Mouse (Mus musculus) Muller cell, postnatal 12 days (primary cell): Measurements from ENCODE around the gene Aagab.

Experiments used
- DNase-seq: peaks from one replicate; pipeline ENCODE4 v3.0.0-alpha.2; 2015; ENCODE audit errors: inconsistent ontology term

The Aagab gene

GRCm38 (mm10) chr9:63606594-63606993, 4.1 kb downstream of the Aagab start:
- no peak for DNase-seq

DNA sequence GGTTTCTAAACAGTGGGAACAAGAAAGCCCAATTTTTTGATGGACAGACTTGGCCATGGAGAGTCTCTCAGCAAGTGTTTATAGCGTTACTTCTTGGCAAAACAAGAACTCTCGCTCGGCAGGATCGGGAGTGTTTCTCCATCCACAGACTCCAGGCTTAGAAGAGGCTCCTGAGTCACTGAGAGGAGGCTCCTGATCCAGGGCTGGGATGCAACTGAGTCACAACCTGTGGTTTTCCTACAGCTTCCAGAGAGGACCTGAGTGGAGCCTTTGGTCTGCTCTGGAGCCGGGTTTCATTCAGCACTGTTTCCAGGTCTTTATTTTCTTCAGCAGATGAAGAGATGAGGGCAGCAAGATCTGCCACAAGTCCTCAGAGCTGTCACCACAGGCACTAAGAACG, 5.5 kb downstream of the Aagab start:
- no peak for DNase-seq

- no peak for DNase-seq
These were observed 6.8 kb downstream of the Aagab start for GRCm38 (mm10) chr9:63609246-63609645.

- no peak for DNase-seq
These were observed 7.3 kb downstream of the Aagab start for GRCm38 (mm10) chr9:63609776-63610175.

DNA sequence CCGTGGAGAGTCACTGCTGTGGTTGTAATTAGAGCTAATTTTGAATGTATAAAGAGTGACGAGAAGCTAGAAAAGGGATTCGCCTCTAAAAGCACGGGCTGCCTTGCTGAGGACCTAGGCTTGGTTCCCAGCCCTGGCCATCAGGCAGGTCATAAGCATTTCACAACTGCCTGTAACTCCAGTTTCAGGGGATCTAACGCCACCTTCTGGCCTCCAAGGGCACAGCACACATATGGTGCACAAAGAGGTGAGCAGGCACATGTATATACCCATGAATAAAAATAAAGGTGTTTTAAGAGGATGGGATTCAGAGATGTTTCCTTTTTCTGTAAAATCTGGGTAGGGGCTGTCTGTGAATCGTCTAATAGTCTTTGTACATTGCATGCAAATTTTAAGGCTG, 7.8 kb downstream of the Aagab start:
- DNase-seq = no peak

DNA sequence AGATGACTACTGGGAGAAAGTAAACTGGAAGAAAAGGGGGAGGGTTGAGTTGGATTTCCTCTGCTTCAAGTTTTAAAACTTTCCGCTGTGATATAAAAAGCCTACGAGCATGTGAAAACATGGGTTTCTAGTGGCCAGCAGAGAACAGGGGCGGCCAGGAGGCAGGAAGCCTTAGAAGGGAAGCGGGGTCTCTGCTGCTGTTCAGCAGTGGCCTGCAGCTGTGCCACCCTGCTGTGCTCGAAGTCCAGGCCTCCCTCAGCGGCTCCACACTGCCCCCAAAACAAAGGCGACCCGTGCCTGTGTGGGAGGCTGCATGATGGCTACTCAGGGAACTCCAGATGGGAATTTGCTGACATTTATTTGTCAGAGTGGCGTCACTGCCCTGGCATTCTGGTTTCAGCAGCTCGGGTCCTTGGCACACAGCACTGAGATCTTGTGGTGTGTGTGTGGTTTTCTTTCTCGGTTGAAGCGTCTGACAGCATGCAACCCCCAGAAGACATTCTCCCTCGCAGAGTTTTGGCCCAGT, 8.4 kb downstream of the Aagab start:
- DNase-seq = peak; percentile 93

DNA sequence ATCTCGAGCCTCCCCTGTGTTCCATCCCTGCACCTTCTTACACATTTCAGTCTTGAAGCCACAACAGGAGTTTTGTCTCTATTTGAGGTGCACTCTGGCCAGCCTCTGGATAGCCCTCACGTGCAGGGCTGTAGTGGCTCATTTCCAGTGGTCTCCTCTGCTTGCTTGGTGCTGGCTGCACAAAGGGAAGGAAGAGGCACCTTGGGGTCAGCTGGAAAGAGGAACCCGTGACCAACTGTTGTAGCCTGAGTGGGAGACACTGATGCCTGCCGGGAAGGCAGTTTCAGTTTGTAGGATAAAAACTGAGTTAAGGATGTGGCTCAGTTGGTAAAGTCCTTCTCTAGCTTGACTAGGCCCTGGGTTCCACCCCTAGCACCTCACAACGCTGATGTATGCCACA, 9.5 kb downstream of the Aagab start:
- no peak for DNase-seq

DNA sequence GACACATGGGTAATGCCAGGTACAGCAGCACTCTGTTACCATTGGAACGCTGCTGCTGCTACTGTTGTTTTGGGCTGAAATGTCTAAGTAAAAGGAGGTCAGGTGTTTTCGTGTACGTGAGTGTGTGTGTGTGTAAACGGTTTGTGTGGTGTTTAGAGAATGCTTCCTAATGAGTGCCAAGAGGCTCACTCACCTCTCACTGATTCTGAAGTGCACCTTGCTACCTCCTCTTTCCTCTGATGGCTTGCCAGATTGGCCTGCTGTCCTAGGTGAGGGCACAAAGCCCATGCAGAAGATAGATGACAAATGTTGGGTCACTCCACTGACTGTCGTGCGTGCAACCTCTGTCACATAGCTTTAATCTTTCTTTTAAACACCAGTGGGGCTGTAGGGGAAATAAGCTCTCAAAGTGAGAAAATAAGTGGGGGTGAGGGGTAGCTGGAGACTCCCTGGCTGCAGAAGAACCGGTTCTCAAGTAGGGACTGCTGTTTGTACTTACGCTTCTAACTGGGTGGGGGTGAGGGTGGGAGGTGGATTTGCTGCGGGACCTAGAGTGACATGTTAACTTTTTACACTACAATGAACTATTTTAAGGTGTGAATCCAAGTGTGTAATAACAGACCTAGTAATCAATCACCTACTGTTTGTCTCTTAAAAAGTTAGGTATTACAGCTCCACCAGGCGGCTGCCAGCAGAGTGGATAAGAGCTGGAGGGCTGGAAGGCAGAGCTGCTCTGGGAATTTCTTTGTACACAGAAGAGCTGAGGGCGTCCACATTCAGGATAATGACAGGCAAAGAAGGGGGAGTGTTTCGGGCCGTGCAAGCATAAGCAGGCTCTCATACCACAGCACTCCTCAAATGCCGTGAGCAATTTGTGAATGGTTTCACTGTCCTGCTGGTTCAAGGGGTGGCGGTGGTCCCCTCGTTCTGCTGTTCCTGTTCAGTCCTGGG, 10.4 kb downstream of the Aagab start:
- peak; percentile 69 for DNase-seq

GRCm38 (mm10) chr9:63613569-63613968, 11.1 kb downstream of the Aagab start:
- no peak for DNase-seq

DNA sequence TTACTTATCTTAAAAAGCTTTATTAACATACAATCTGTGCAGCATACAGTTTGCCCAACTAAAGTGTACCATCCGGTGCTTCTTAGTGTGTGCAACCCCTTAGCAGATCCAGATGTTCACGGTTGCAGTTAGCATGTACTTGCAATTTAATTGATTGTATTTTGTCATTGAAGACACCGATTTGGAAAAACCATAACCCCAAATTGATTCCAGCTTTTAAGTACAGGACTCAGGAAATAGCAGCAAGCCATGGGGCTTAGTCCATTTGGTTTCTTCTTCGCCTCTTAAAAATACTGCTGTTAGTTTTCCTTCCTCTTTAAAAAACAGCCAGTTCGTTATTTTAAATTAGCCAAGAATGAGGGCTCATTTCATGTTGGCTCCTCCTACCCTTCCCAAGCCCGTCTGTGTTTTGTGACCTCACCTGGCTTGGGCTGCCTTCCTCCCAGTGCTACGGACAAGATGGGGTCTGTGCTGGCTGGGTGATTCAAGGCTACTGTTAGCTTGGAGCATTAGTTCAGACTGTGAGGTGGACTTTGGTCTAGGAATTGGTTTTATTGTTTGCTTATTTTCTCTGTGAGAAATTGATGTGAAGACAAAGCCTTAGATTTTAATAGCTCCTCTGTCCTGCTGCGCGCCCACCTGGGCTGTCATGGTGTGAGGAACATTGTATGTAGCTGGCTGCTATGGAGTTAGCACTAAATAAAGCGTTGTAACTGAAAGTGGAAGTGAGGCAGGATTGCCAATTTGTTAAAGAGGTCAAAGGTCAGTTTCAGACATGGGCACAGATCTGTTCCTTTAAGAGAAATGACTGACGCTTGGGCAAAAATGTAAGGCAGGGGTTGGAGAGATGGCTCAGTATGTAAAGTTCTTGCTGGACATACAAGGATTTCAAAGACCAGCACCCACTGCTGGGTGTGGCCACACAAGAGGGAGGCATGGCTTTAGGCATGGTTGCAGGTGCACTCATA, 11.8 kb downstream of the Aagab start:
- DNase-seq = no peak

- DNase-seq = no peak
These were observed 15.5 kb downstream of the Aagab start for GRCm38 (mm10) chr9:63617967-63618366.

DNA sequence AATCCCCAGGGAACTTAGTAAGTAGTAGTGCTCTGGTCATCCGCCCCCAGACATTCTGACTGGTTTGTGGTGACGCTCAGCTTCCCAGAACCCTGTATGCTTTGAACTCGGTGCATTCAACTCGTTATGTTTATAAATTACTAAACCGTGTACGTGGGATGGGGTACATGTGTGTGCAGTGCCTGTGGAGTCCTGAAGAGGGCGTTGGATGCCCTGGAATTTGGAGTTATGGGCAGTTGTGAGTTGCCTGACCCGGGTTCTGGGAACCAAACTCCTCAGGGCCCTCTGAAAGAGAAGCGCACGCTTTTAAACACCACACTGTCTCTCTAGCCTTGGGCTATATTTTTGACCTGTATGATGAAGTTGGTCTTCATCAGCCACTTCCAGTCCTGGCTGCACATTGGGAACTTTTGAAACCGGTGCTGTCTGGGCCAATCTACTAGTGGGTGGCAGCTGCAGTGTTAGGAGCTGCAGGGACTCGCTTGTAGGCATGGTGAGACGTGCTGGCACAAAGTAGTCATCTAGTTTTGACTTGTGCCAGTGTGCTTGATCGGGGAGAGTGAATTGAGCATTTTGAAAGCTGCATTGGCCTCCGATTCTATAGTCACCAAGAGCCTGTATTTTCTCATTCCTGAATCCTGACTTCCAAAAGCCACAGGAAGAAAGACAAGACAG, 21.6 kb downstream of the Aagab start:
- DNase-seq = no peak

- no peak for DNase-seq
These were observed 22.8 kb downstream of the Aagab start for GRCm38 (mm10) chr9:63625090-63625756.

GRCm38 (mm10) chr9:63632045-63632444, 29.6 kb downstream of the Aagab start:
- no peak for DNase-seq

DNA sequence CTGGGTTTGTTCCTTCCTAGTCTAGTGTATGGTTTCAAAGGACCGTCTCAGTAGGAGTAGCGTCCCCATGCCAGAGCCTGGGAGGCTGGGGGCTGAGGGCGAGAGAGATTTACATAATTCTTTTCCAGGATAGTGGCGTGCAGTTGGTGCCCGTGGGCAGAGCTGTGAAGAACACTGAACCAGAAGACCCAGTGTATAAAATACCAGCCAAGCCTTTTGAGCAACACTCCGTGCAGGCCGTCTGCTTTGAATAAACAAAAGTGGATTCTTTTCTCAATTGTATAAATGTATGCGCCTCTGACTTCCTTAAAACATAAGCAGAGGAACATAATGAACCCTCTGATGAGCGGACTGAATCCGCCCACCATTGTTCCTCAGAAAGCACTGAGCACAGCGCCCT, 30.5 kb downstream of the Aagab start:
- DNase-seq = no peak

DNA sequence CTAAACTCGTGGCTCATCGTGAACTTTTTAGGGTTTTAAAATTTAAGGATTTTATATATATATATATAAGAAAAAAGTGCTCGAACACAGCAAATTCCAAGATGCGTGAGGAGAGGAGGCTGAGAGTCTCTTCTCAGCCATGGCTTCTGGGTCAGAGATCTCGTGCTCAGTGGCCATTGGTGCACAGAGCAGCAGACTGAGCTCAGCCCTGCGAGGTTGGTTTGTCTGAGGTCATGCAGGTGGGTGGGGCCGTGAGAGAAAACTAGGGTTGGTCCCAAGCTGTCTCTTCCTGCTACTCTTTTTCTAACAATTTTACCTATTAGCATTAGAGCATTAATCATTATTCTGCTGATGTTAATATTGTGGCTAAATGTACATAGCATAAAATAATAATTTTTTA, 30.9 kb downstream of the Aagab start:
- no peak for DNase-seq

DNA sequence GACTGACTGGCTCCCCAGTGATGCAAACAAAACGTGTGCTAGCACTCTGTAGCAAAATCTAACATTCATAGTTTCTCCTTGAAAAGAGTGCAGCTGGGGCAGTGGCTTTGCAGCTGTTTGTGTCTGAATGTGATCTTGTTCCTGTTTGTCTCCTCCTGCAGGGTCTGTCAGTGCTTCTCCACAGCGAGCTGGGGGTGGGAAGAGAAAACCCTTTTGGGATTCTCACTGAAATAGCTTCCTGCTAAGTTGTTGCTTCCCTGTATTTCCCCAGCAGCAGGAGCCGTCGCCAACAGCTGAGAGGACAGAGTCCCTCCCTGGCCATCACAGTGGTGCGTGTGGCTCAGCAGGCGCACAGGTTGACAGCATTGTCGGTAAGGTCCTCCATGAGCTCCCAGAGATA, 33.7 kb downstream of the Aagab start:
- DNase-seq = no peak

DNA sequence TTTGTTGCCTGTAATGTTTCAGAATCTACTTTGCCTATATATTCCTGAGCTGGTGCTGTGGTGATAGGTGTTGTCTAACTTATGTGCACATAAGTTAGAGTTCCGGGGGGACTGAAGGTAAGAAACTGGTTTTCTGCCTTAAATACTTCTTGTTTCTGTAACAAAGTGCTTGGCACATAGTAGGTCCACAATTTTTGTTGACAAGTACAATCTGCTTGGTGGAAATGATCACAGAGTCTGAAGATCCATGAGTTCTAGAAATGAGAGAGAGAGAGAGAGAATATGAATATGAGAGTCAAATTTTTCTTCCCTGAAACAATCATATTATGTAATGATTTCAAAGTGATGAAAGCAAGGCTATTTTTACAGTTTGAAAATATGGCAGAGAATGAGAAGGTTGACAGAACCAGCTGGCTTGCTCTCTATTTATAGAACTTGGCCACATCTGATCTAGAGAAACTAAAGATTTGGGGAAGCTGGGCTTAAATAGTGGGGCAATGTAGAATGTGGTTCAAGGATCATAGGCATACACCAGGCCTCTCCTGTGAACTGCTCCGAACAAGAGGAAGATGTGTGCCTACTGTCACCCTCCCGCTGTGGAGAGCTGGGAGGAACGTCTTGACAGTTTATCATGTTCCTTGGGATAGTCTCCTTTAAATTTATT, 39.7 kb downstream of the Aagab start:
- DNase-seq = no peak

GRCm38 (mm10) chr9:63644011-63644410, 41.6 kb downstream of the Aagab start:
- DNase-seq = no peak

DNA sequence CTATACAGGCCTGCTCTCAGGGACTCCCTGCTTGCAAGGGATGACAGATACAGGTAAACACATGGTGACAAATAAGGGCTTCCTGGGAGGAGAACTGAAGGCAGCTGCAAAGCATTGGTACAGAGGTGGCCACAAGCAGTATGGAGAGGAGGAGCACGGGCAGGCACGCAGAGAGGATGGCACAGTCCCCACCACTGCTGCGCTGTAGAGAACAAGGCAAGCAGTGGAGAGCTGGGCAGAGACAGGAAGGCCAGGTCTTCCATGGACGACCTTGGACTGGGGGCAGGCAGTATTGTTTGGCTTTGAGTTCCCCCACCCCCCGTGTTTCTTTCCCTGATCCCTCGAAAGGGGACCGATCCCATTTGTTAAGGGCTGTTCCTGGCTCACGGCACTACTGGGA, 42.6 kb downstream of the Aagab start:
- no peak for DNase-seq
